Mouse (Mus musculus) CD4-positive naive resting alpha-beta T cell, adult 57 days (primary cell): Measurements from ENCODE around the gene Cog8. TPM values are rescaled to one million over a fixed set of nuclear protein-coding genes. Genes with fewer than 3 reads are reported as not detected.

Source experiments
- total RNA-seq: library from RNA; stranded (reverse); gene quantifications from one replicate; pipeline ENCODE4 v1.2.4, GENCODE M21; 2023

Gene Cog8
- 37.7 TPM for total RNA-seq

DNA sequence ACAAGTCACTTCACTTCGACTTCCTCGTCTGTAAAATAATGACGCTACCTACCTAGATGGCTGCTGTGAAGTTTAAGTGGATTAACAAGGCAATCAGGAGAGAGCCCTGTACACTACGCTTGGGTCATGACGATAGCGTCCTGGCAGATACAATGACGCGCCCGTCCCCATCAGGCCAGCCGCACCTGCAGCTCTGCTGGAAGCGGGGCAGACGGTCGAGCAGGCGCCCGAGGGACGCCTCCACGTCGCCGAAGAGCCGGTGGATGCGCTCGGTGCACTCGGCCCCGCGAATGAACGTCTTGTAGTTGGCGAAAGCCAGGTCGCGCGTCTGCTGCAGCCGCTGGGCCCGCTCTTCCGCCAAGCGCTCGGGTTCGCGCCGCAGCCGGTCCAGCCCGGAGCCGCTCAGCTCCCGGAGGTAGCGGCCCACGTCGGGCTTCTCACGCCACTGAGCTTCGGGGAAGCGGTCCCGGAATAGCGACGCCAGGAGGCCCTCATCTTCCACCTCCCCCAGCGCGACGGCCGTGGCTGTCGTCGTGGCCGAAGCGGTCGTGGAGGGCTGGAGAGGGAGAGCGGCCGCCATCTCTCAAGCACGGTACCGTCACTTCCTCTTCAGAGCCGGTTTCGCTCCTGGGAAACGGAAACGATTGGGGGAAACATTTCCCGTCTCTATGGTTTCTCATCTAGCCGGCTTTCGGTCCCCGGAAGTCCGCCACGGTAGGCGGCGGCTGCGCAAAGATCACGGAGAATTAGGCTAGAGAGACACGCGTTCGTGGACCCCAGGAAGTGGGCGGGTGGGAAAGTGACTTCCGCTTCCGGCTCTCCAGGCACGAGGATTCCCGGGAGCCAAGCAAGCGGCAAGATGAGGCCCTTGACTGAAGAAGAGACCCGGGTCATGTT lies at the start of gene Cog8, which contains the start of gene Nip7:
Gene Cog8, minus strand, starts transcription at position 614 of the 897 bp plus-strand sequence.
Gene Nip7, plus strand, starts transcription at position 802 of the 897 bp plus-strand sequence.

DNA sequence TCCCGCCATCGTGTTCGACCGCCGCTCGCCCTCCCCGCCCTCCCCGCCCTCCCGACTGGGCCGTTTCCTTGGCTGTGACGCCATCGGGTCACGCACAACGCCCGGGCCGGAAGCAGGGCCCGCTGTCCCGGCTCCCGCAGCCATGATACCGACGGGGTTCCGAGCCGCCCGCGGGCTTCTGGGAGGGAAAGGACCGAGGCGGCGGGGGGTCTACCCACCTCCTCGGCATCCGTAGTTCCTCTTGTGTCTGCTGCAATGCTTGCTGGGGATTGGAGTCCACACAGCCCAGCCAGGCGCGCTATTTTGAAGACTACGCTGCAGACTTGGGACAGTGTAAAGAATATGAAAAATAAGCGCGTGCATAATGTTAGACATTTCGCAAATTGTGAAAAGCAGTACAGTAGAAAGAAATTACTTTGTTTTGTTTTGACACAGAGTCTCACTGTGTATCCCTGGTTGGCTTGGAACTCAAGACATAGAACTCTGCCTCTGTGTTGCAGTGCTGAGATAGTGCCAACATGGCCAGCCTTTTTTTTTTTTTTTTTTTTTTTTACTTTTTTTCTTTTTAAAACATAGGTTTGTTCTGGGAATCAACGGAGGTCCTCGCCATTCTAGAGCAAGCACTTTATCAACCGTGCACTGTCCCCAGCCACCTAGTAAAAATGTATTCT lies 40.0 kb upstream of the Cog8 start, which contains the start of gene Terf2:
Gene Terf2, minus strand, starts transcription at position 182 of the 671 bp plus-strand sequence.

DNA sequence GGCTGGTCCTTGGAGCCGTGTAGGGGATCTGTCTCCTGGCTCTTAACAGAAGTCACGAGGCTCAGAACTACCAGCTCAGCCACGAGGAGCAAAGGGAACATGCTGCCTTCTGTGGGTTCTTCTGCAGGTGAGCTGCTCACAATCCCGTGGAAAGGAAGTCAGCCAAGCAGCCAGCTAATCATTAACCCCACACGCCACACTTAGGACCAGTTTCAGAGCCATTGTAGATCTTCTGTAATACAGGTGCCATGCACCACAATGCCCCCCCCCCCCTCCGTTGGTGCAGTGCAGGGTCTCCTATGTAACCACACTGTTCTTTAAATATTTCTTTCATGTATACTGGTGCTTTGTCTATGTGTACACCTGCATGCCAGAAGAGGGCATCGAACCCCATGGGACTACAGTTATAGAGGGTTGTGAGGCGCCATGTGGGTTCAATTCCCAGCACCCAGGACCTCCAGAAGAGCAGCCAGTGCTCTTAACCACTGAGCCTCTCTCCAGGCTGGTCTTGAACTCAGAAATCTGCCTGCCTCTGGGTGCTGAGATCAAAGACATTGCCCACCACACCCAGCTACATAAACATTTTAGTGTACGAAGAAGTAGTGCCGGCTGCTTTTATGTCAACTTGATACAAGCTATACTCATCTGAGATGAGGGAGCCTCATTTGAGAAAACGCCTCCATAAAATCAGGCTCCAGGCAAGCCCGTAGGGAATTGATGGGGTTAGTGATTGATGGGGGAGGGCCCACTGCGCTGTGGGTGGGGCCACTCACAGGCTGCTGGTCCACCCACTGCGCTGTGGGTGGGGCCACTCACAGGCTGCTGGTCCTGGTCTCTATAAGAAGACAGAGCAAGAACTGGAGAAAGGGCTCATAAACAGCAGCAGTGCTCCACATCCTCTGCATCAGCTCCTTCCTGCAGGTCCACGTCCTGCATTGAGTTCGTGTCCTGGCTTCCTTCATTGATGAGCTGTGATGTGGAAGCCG lies 9.3 kb upstream of the Cog8 start, which contains the start of gene Tmed6:
Gene Tmed6, minus strand, starts transcription at position 134 of the 986 bp plus-strand sequence.

DNA sequence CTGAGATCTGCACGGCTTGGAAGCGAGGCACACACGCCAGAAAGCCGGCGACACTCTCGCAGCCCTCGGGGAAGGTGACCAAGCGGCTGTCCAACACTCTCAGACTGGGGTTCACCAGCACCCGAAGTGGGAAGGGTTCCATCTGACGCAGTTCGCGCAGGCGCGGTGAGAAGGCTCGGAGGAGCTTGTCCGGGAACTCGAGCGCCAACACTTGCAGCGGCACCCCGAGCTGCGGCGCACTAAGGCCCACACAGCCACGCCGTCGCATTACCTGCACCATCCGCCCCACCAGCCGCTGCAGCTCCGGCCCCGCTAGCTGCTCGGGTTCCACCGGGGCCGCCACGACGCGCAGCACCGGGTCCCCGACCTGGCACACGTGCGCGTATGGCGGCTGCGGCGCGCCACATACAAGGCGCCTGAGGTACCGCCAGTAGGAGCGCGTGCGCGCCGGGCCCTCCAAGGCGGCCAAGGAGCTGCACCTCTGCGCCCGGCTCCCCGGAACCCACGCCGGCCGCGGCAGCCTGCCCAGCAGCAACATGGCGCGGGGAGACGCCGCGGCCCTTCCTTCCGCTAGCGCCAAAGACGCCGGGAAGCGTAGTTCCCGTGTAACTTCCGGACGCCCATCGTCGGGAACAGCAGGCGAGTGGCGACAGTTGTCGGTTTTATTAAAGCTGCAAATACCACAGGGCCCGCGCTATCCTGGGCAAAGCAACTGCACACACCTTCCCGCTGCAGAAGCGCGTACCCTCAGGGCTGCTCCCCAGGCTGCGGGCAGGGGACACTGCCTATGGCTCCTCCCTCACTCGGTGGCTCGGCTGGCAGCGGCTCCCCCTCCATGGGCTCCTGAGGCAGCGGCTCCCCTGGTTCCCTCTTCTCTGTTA lies 8.2 kb downstream of the Cog8 start, which contains the start of gene Pdf:
Gene Pdf, minus strand, starts transcription at position 554 of the 881 bp plus-strand sequence.

DNA sequence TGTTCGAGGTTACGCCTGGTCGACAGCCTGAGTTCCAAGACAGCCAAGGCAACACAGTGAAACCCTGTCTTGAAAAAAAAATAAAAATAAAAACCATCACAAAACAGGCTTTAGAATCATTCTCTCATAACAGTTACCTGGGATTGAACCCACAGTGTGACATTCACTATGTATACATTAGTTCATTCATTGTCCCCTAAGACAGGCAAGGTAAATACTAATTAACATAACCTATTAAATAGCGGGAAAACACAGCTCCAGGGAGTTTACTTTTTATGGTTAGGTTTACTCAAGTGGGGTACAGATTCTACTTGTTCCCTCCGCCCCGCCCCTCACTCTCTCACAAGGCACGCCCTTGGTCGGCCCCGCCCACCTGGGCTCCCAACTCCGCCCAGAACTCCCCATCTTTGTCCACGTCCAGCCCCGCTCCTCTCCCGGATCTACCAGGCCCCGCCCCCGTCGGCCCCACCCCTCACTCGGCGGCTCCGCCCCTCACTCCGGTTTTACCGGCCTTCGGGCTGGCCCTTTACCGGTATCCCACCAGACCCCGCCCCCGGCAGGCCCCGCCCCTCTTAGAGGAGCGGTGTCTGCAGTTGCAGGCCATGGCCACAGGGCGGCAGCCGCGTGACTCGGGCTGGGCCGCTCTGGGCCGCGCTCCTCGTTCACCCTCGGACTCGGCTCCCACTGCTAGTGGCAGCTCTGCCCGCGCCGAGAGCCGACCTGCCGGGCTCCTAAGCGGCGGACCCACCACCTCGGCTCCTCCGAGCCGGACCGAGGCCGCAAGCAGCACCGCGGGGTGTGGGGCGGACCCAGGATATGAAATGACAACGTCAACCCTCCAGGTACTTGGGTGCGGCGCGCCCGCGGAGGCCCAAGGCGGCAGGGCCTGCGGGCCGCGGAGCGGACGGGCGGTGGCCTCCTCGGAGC lies 25.6 kb downstream of the Cog8 start, which contains the start of gene Vps4a:
Gene Vps4a, plus strand, starts transcription at position 573 of the 927 bp plus-strand sequence.

Other genes starting within 250 kb of the Cog8 start
- 0.68 TPM for gene Has3, start 186.4 kb downstream of the Cog8 start, total RNA-seq
- 52.8 TPM for gene Utp4, start 163.1 kb downstream of the Cog8 start, total RNA-seq
- gene Sntb2, start 120.9 kb downstream of the Cog8 start, total RNA-seq = 6.9 TPM
- gene Vps4a, start 25.5 kb downstream of the Cog8 start, total RNA-seq = 53.4 TPM
- 8.3 TPM for gene Pdf, start 8.1 kb downstream of the Cog8 start, total RNA-seq
- 67.0 TPM for gene Nip7, start 188 bp upstream of the Cog8 start, total RNA-seq
- gene Tmed6, start 9.0 kb upstream of the Cog8 start, total RNA-seq = not detected
- 57.1 TPM for gene Terf2, start 39.9 kb upstream of the Cog8 start, total RNA-seq
- gene Cyb5b, start 94.0 kb upstream of the Cog8 start, total RNA-seq = 27.7 TPM
- 62.3 TPM for gene Nfat5, start 236.8 kb upstream of the Cog8 start, total RNA-seq